Mouse (Mus musculus) adrenal gland, adult 10 weeks (tissue): ENCODE measurements around the gene Glmp. TPM values are rescaled to one million over a fixed set of nuclear protein-coding genes. Genes with fewer than 3 reads are reported as not detected.

ENCODE experiments used
- polyA plus RNA-seq: library from polyadenylated mRNA; stranded (reverse); fragments of 350-450 nt; fragmentation: Illumina TruSeq; extraction: RNeasy Lipid Tissue Mini Kit (QIAGEN cat#74804); gene quantifications from one replicate; pipeline ENCODE4 v1.2.3, GENCODE M21; 2014; ENCODE audit warnings: low read depth, low replicate concordance

The Glmp gene
- polyA plus RNA-seq, result 2.6 TPM

DNA sequence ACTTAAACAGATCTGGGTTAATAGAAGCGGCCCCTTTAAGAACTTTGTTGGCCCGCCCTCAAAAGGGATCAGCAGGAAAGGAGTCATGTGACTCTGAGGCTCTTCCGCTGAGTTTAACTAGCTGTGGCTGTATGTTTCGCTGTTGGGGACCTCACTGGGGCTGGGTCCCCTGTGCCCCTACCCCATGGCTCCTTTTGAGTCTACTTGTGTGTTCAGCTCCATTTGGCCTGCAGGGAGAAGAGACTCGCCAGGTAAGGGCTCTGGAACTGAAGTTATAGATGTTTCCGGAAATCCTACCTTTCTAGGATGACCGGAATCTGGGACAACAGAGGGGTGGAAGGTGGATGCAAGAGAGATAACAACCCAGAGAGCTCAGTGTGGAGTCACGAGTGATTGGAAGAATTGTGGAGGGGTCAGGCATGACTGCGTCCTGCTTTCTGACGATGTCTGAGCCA, at the start of gene Glmp:
Gene Glmp, plus strand, starts transcription at position 73 of the 455 bp plus-strand sequence.

DNA sequence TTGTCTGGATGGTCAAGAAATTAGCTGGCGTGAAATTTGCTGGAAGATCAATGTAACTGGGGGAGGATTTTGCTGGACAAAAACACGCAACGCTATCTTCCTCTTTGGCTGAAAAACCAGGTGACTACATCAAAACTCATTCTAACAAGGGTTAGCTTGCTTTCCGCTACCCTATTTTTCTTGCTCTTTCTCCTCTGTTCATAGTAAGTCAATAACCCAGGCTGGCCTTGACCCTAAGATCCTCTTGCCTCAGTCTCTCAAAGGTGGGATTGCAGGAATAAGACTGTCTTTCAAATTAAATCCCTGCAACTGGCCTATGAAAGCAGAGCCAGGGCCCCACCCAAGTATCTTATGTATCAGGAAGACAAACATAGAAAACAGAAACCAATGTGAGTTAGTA, 37.7 kb upstream of the Glmp start, which contains the start of gene Gm38392:
Gene Gm38392, minus strand, starts transcription at position 101 of the 400 bp plus-strand sequence.

DNA sequence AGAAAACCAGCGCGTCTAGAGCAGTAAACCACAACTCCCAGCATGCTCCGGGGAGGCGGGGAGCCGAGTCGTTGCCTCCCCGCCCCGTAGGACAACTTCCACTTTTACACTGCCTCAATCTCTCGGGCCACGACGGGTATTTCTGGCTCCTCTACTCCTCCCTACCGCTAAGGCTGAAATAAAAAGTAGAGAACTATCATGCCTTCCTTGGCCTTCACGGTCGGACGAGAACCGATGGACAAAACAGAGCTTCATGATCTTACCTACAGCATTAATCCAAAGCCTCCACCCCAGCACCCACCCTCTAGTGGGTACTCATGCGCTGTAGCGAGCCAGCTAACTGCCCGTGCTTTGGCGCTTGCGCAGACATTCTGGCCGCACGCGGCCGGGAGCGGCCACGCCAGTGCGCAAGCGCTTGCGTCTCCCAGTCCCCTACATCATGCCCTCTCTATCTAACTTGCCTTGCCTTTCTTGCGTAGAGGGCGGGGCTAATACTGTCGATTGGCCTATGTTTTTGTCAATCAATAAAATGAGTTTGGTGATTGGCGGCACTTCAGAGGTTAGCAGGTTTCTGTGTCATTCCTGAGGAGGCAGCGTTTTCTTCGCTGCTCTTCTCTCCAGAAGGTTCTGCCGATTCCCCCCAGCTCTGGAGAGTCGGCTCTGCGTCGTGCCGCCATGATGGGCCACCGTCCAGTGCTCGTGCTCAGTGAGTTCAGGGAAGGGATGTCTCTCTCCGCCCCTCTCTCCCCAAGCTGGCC, 28.1 kb upstream of the Glmp start, which contains the start of the genes Tsacc and Cct3:
Gene Tsacc, minus strand, starts transcription at position 439 of the 758 bp plus-strand sequence.
Gene Cct3, plus strand, starts transcription at position 556 of the 758 bp plus-strand sequence.

DNA sequence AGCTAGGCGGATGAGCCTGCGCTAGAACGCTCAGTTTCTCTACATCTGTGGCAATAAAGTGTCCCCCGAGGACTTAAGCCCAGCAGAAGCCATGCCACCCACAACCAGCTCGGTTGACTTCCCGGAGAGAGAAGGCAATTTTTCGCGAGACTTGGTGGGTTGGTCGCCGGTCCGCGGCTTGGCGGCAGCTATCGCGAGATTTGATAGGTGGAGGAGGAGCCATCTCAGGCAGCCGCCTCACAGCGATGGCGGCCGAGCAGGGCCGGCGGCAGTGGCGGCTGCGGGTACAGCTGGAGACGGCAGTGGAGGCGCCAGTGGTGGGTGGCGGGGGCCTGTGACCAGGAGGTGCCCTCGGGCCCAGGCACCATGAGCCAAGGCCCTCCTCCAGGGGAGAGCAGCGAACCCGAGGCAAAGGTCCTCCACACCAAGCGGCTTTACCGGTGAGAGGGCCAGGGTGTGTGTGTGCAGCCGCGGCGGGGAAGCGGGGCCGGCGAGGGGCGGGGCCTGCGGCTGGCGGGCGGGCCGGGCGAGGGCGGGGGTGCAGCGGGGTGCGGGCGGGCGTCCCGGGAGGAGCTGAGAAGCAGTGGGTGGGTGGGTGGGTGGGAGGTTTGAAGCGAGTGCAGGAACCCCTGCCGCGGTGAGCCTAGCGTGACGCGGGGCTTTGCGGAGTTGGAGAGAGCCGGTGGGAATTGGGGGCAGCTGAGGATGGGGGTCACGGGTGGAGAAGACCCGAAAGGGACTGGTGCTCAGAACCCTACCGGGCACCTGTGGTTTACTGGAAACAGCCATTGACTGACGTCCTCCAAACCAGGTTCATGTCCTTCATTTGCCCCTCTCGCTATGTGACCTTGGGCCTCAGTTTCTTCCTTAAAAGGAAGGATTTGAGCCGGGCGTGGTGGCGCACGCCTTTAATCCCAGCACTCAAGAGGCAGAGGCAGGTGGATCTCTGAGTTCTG, 11.5 kb downstream of the Glmp start, which contains the start of the genes Tmem79 and Smg5:
Gene Tmem79, minus strand, starts transcription at position 91 of the 956 bp plus-strand sequence.
Gene Smg5, plus strand, starts transcription at position 203 of the 956 bp plus-strand sequence.

DNA sequence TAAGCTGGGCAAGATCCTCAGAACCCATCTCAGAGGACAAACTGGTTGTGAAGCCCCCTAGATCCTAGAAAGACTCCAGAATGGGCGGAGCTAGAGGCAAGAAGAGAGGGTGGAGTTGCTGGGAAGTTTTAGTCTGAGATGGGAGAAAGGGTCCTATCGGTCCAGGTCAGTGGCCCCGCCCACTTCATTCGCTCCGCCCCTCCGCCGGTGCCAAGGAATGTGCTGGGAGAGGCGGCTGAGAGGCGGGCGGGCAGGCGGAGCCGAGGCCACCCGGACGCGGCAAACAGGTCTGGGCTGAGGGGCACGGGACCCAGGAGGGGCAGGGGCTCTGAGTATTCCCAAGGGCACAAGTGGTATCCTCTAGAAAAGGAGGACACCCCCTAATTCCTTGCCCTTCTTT, 39.5 kb downstream of the Glmp start, which contains the start of gene Paqr6:
Gene Paqr6, plus strand, starts transcription at position 248 of the 400 bp plus-strand sequence.

GRCm38 (mm10) chr3:88372643-88373042, 47.8 kb downstream of the Glmp start, which contains the start of gene Bglap3:
TSS of gene Bglap3 (minus strand) at chr3:88372743.

GRCm38 (mm10) chr3:88378599-88378998, 53.8 kb downstream of the Glmp start, which contains the start of gene Bglap2:
TSS of gene Bglap2 (minus strand) at chr3:88378699.

Other genes starting within 250 kb of the Glmp start
- not detected for gene Ttc24, start 246.7 kb upstream of the Glmp start, polyA plus RNA-seq
- gene Iqgap3, start 243.1 kb upstream of the Glmp start, polyA plus RNA-seq, result 0.47 TPM
- gene Mef2d, start 182.7 kb upstream of the Glmp start, polyA plus RNA-seq, result 17.6 TPM
- gene Rhbg, start 70.3 kb upstream of the Glmp start, polyA plus RNA-seq, result not detected
- gene Gm38392, start 37.8 kb upstream of the Glmp start, polyA plus RNA-seq, result not detected
- gene Tsacc, start 28.0 kb upstream of the Glmp start, polyA plus RNA-seq, result 3.9 TPM
- 157 TPM for gene Cct3, start 27.9 kb upstream of the Glmp start, polyA plus RNA-seq
- gene Tmem79, start 11.1 kb downstream of the Glmp start, polyA plus RNA-seq, result 0.29 TPM
- gene Smg5, start 11.2 kb downstream of the Glmp start, polyA plus RNA-seq, result 21.1 TPM
- not detected for gene Paqr6, start 39.6 kb downstream of the Glmp start, polyA plus RNA-seq
- not detected for gene Bglap3, start 47.7 kb downstream of the Glmp start, polyA plus RNA-seq
- not detected for gene Bglap2, start 53.7 kb downstream of the Glmp start, polyA plus RNA-seq
- not detected for gene Bglap, start 59.4 kb downstream of the Glmp start, polyA plus RNA-seq
- 3.0 TPM for gene Pmf1, start 85.3 kb downstream of the Glmp start, polyA plus RNA-seq
- 21.4 TPM for gene Slc25a44, start 100.1 kb downstream of the Glmp start, polyA plus RNA-seq
- 2.4 TPM for gene Sema4a, start 136.2 kb downstream of the Glmp start, polyA plus RNA-seq
- gene Lmna, start 184.9 kb downstream of the Glmp start, polyA plus RNA-seq, result 4.2 TPM
- 2.4 TPM for gene Mex3a, start 207.4 kb downstream of the Glmp start, polyA plus RNA-seq
- gene Rab25, start 223.3 kb downstream of the Glmp start, polyA plus RNA-seq, result not detected
- gene Lamtor2, start 228.1 kb downstream of the Glmp start, polyA plus RNA-seq, result 5.0 TPM
- 22.3 TPM for gene Ubqln4, start 228.7 kb downstream of the Glmp start, polyA plus RNA-seq